Mouse (Mus musculus) urinary bladder, adult 18-20 months (tissue): ENCODE measurements around the gene Gm7970.
"Not testable (repeated sequence)": the region's sequence is repeated elsewhere in the genome, so short reads cannot be mapped to it uniquely, and the experiment has no call there.

Experiments used
- DNase-seq, 2 experiments: peaks; one replicate each; pipeline ENCODE4 v3.0.0; 2022; ENCODE audit warnings: low spot score in 2 of 2, mixed read lengths in 2 of 2

Gm7970 gene

DNA sequence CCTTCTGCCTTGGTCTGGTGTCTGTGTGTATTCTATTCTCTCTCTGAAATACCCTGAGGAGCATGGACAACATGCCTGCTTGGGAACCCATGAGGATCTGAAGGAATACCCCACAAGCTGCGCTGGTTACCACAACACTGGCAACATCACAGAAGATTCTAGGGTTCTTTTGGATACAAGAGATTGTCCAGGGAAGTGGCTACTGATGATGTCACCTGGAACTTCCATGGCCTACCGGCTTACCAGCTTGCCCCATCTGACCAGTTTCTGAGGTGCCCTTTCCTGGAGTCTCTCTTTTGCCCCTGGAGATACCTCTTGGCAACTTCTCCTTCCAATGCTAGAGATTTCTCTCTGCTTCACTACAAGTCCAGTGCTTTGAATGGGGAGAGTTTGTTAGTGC is at the start of gene Gm7970:
Gm7970 (minus strand) TSS at position 101 of the 400 bp plus-strand sequence.
- not testable (repeated sequence) for DNase-seq

DNA sequence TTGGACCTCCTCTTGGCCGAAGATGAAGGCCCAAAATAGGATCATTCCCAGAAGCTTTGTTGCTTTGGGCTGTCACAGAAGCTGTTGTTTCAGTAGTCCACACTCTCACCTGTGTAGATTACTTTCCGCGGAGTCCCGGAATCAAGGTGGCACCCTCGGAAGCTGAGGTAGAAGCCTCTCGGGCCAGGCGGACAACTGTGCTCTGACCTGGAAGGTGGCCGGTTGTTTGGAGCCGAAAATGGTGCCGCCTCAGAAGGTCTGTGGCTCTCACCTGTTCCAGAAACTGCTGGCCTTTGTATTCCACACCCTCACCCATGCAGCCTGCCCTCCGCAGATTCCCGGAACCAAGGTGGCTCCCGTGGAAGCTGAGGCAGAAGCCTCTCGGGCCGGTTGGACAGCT is 45.6 kb upstream of the Gm7970 start:
- DNase-seq: not testable (repeated sequence)

DNA sequence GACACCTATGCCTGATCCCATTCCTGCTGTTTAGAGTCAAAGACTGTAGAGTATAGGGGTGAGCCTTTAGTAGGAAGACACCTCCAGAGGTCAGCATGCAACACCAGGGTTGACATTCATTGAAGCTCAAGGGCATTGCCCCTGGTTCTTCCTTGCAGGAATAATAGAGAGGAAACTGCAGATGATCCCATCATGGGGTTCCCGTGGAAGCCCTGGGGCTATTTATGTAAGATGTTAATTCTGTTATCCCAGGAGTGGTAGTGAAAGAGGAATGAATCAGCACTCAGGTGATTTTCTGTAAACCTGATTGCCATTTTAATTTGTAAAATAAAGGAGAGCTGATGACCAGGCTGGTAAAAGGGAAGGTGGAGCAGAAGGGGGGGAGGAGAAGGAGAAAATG is 31.0 kb upstream of the Gm7970 start:
- DNase-seq: not testable (repeated sequence)

GRCm38 (mm10) chr14:41572911-41573310 is 17.5 kb upstream of the Gm7970 start, which contains the start of gene 1700049E17Rik2:
Gene 1700049E17Rik2 (plus strand): TSS chr14:41573211.
- not testable (repeated sequence) for DNase-seq

DNA sequence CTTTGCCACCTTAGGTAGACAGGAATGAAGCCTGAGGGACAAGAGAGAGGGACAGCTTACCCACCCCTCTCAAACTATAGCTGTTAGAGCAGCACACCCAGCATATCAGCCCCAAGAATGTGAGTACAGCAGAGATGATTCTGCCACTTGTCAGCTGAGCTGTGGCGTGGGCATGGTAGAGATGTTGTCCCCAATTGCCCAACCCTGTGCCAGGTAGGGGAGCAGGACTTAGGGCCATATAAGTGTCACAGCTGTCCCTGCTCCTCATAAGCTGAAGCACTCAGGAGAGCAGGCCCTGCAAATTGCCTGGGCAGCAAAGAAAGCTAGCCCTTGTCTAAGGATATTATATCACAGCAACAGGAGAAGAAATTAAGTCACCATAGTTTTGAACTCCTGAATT is 30.7 kb downstream of the Gm7970 start:
- not testable (repeated sequence) for DNase-seq

- not testable (repeated sequence) for DNase-seq
These were observed 34.7 kb downstream of the Gm7970 start for GRCm38 (mm10) chr14:41520683-41521082.
